Mouse (Mus musculus): ENCODE data around the gene Elmo1. TPM values are rescaled to one million over a fixed set of nuclear protein-coding genes. Genes with fewer than 3 reads are reported as not detected.

The Elmo1 gene
- total and polyA plus RNA-seq, 3 experiments, result 0.16 to 5.3 TPM; not detected in 1

DNA sequence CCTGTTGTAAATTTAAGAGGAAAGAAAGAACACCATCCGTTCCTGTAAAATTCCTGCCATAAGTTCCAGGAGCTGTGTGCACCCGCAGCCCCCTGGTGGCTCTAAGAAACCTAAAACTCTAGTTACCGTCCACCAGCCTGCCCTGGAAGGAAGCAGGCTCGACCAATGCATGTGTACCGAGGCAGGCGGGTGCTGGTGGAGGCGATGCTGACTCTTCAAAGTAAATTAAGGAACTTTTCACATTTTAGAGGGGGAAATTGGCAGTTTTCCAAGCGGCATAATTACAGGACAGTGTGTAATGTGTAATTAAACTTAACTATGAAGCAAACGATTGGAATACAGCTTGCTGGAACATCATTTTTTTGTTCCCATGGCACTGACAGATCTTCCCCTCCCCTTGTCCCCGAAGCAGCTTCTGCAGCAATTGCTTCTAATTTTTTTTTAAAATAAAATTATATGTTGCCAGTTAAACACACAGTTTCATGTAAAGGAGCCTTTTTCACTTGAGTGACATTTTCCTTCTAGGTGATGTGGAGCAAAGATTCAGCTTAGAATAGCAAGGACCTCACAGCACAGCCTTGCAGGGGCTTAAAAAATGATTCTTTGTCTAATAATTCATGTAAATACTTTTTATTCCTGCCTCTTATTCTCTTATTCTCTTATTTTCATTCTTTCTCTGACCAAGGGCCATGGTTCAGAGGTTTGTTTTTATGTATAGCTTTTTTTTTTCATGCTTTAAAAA, 263.6 kb downstream of the Elmo1 start:
- no peaks in the 10 kb centered on the region for H3K36me3 ChIP-seq (replicated peaks)
- ATAC-seq (ENCODE audit: extremely low read depth, insufficient number of reproducible peaks, low FRiP score, poor library complexity, severe bottlenecking), result no peak
- DNase-seq (ENCODE audit: low spot score), result no peak
- 0 out of 2 replicates have a peak, but pooled peaks cover 4% of the 10 kb centered on the region for H3K27me3 ChIP-seq (ENCODE audit: insufficient read depth, low read length)
- H3K4me3 ChIP-seq (ENCODE audit: low read depth, low read length), result no peak overlapping the region
- no peak for TF ChIP-seq TAL1 (conservative IDR thresholded peaks at IDR 0.05; ENCODE audit: low read depth, low read length)
- H3K4me1 ChIP-seq (ENCODE audit: insufficient read depth, low read depth, low read length), result no peaks in the 10 kb centered on the region
- no peaks in the 10 kb centered on the region for H3K9me3 ChIP-seq (replicated peaks)

DNA sequence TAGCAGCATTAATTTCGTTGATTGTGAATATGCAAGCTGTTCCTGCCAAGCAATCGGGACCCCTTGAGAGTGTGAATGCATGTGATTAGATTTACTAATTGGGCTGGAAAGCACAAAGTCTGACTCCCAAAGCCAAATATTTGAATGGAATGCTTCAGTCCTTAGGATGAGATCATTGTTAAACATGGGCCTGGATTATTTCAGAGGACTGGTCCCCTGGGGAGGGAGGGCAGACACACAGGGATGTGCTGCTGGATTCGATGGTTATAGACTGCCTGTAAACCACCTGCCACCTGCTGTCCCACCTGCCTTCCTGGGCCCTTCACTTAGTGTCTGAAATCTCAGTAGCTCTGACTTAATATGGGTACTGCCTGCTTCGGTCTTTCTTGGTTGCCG, 264.2 kb downstream of the Elmo1 start:
- DNase-seq (ENCODE audit: low spot score), result no peak
- H3K4me1 ChIP-seq (ENCODE audit: insufficient read depth, low read depth, low read length), result no peaks in the 10 kb centered on the region
- no peak for TF ChIP-seq GATA1 (IDR thresholded peaks at IDR 0.05; ENCODE audit: borderline replicate concordance, low read length)
- no peak for TF ChIP-seq GATA2 (IDR thresholded peaks at IDR 0.05; ENCODE audit: borderline replicate concordance, low read depth, low read length)
- TF ChIP-seq CTCF (IDR thresholded peaks at IDR 0.05; ENCODE audit: low read depth, low read length), result no peak
- TF ChIP-seq POLR2AphosphoS5 (IDR thresholded peaks at IDR 0.05; ENCODE audit: insufficient replicate concordance, low read depth, low read length), result no peak
- no peak for TF ChIP-seq TAL1 (conservative IDR thresholded peaks at IDR 0.05; ENCODE audit: low read depth, low read length)
- no peak overlapping the region for H3K4me3 ChIP-seq (ENCODE audit: low read depth, low read length)
- no peaks in the 10 kb centered on the region for H3K9me3 ChIP-seq (replicated peaks)
- ATAC-seq (ENCODE audit: extremely low read depth, insufficient number of reproducible peaks, low FRiP score, poor library complexity, severe bottlenecking), result no peak
- no peaks in the 10 kb centered on the region for H3K36me3 ChIP-seq (replicated peaks)
- 0 out of 2 replicates have a peak, but pooled peaks cover 4% of the 10 kb centered on the region for H3K27me3 ChIP-seq (ENCODE audit: insufficient read depth, low read length)

DNA sequence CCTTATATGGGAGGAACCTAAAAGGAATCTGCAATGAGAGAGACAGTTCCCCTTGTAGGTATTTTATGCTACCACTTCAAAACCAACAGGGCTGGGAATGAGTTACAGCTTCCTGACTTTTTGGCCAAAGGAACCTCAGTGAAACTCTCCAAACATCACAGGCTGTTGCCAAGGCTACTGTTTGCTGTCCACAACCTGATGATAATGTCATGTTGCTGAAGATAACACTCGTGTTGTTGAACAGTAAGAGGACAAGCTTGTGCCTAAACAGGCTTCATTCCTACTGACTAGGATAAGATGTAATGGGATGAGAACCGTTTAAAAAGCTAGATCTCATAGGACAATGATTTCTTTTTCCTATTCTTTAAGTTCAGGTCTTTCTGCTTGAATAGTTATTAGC, 272.1 kb downstream of the Elmo1 start:
- TF ChIP-seq POLR2AphosphoS5 (IDR thresholded peaks at IDR 0.05; ENCODE audit: insufficient replicate concordance, low read depth, low read length) (no peak), CTCF (IDR thresholded peaks at IDR 0.05; ENCODE audit: low read depth, low read length) (no peak), GATA2 (IDR thresholded peaks at IDR 0.05; ENCODE audit: borderline replicate concordance, low read depth, low read length) (no peak), TAL1 (conservative IDR thresholded peaks at IDR 0.05; ENCODE audit: low read depth, low read length) (no peak), GATA1 (IDR thresholded peaks at IDR 0.05; ENCODE audit: borderline replicate concordance, low read length) (no peak)
- DNase-seq (ENCODE audit: low spot score), result no peak
- ATAC-seq (ENCODE audit: extremely low read depth, insufficient number of reproducible peaks, low FRiP score, poor library complexity, severe bottlenecking), result no peak
- Histone ChIP-seq H3K36me3 (replicated peaks) (no peaks in the 10 kb centered on the region), H3K9me3 (replicated peaks) (0 out of 2 replicates have a peak, but pooled peaks cover 2% of the 10 kb centered on the region), H3K27me3 (ENCODE audit: insufficient read depth, low read length) (no peaks in the 10 kb centered on the region), H3K4me1 (ENCODE audit: insufficient read depth, low read depth, low read length) (no peaks in the 10 kb centered on the region), H3K4me3 (ENCODE audit: low read depth, low read length) (no peak overlapping the region)

DNA sequence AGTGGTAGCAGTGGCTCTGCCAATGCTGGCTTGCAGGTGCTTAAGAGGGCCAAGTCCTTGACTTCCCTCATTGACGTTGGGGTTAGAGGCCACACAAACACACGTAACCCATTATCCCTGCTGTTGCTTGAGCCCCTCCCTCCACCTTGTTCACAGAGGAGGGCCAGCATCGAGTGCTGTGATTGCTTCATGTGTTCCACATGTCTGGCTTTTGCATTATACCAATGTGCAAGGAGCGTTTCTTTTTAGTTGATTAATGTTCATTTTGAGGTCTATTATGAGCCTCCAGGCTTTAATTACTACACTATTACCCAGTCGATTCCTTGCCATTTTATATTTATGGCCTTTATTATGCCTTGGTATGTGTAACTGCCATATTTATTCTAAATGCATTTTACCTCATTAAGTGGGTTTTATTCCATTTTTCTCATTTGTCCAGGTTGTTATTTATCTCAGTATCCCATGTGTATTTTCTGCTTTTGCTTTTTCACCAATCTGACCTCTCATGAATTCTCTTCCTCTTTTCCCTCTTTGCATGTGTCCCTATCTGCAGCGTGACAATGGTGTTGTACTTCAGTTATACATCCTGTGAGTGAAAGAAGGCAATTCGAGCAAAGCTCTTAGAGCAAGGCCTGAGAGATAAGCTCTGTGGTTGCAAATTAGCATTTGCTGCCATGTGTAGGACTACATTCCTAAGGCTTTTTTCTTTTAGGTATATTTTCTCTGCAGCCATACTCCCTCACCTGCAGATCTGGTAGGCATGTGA, 275.6 kb downstream of the Elmo1 start:
- H3K9me3 ChIP-seq (replicated peaks), result no peaks in the 10 kb centered on the region
- no peak for TF ChIP-seq GATA1 (IDR thresholded peaks at IDR 0.05; ENCODE audit: borderline replicate concordance, low read length)
- no peak for TF ChIP-seq CTCF (IDR thresholded peaks at IDR 0.05; ENCODE audit: low read depth, low read length)
- no peak for TF ChIP-seq POLR2AphosphoS5 (IDR thresholded peaks at IDR 0.05; ENCODE audit: insufficient replicate concordance, low read depth, low read length)
- no peak for TF ChIP-seq GATA2 (IDR thresholded peaks at IDR 0.05; ENCODE audit: borderline replicate concordance, low read depth, low read length)
- TF ChIP-seq TAL1 (conservative IDR thresholded peaks at IDR 0.05; ENCODE audit: low read depth, low read length), result no peak
- no peaks in the 10 kb centered on the region for H3K4me1 ChIP-seq (ENCODE audit: insufficient read depth, low read depth, low read length)
- H3K27me3 ChIP-seq (ENCODE audit: insufficient read depth, low read length), result no peaks in the 10 kb centered on the region
- ATAC-seq (ENCODE audit: extremely low read depth, insufficient number of reproducible peaks, low FRiP score, poor library complexity, severe bottlenecking), result no peak
- no peak for DNase-seq (ENCODE audit: low spot score)
- no peaks in the 10 kb centered on the region for H3K36me3 ChIP-seq (replicated peaks)
- H3K4me3 ChIP-seq (ENCODE audit: low read depth, low read length), result no peak overlapping the region

DNA sequence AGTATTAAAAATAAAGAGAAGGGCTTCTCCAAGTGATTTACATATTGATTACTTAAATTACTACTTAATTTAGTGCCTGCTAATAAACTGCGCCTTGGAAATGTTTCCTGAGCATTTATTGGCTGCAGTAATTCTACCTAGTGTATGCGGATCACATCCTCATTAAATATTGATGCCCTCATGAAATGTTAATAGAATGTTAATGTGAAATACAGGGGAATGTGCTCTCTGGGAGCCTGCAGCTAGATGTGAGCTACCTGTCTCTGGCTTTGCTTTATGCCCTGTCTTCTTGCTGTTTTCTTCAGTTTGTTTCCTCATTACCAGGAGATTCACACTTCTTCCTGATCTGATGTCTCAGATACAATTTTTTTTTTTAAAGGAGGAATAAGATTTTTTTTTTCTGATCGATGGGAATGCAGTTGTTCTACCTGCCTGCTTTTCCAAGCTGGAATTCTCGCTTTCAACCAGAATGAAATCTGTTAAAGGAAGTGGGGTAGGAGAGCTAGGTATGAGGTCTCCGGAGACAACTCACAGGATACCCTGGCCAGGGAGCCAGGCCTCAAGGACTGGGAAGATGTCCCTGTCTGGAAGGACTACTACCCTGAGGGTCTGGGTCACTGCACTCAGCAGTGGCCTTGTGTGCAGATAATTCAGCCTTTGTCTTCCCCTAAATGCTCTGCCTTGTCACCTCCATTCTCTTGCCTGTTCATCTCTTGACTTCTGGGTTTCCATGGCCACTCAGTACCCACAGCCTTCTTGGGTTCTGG, 279.8 kb downstream of the Elmo1 start:
- DNase-seq (ENCODE audit: low spot score), result no peak
- no peak for TF ChIP-seq TAL1 (conservative IDR thresholded peaks at IDR 0.05; ENCODE audit: low read depth, low read length)
- no peak for TF ChIP-seq CTCF (IDR thresholded peaks at IDR 0.05; ENCODE audit: low read depth, low read length)
- TF ChIP-seq POLR2AphosphoS5 (IDR thresholded peaks at IDR 0.05; ENCODE audit: insufficient replicate concordance, low read depth, low read length), result no peak
- TF ChIP-seq GATA1 (IDR thresholded peaks at IDR 0.05; ENCODE audit: borderline replicate concordance, low read length), result no peak
- TF ChIP-seq GATA2 (IDR thresholded peaks at IDR 0.05; ENCODE audit: borderline replicate concordance, low read depth, low read length), result no peak
- Histone ChIP-seq H3K4me1 (ENCODE audit: insufficient read depth, low read depth, low read length) (no peaks in the 10 kb centered on the region), H3K4me3 (ENCODE audit: low read depth, low read length) (no peak overlapping the region), H3K36me3 (replicated peaks) (no peaks in the 10 kb centered on the region), H3K9me3 (replicated peaks) (no peaks in the 10 kb centered on the region), H3K27me3 (ENCODE audit: insufficient read depth, low read length) (0 out of 2 replicates have a peak, but pooled peaks cover 3% of the 10 kb centered on the region)
- ATAC-seq (ENCODE audit: extremely low read depth, insufficient number of reproducible peaks, low FRiP score, poor library complexity, severe bottlenecking), result no peak

DNA sequence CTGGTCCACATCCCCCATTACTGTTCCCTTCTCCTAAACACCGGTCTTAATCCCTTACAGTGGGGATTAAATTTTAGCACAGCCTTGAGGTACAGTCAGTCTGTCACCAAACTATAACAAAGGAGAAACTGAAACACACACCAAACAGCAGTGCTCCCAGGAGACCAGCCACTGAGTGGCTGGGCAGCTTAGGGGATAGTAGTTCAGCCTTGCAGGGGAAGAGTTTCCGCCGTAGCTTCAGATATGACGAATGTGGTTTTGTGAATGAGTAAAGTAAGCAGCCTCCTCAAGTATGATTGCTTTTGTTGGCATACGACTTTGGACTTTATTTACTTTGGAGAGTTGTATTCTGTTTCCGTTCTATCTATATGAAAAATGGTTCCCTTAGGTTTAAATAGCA, 281.1 kb downstream of the Elmo1 start:
- H3K4me3 ChIP-seq (ENCODE audit: low read depth, low read length), result no peak overlapping the region
- H3K4me1 ChIP-seq (ENCODE audit: insufficient read depth, low read depth, low read length), result no peaks in the 10 kb centered on the region
- no peaks in the 10 kb centered on the region for H3K36me3 ChIP-seq (replicated peaks)
- DNase-seq (ENCODE audit: low spot score) (no peak), ATAC-seq (ENCODE audit: extremely low read depth, insufficient number of reproducible peaks, low FRiP score, poor library complexity, severe bottlenecking) (no peak)
- no peaks in the 10 kb centered on the region for H3K9me3 ChIP-seq (replicated peaks)
- 0 out of 2 replicates have a peak, but pooled peaks cover 3% of the 10 kb centered on the region for H3K27me3 ChIP-seq (ENCODE audit: insufficient read depth, low read length)
- TF ChIP-seq GATA2 (IDR thresholded peaks at IDR 0.05; ENCODE audit: borderline replicate concordance, low read depth, low read length) (no peak), CTCF (IDR thresholded peaks at IDR 0.05; ENCODE audit: low read depth, low read length) (no peak)
